Mouse (Mus musculus): ENCODE data around the gene Ccsap. TPM values are rescaled to one million over a fixed set of nuclear protein-coding genes. Genes with fewer than 3 reads are reported as not detected.

Gene Ccsap
- polyA plus RNA-seq, 1 experiment from 2014 or later, result 2.3 TPM

DNA sequence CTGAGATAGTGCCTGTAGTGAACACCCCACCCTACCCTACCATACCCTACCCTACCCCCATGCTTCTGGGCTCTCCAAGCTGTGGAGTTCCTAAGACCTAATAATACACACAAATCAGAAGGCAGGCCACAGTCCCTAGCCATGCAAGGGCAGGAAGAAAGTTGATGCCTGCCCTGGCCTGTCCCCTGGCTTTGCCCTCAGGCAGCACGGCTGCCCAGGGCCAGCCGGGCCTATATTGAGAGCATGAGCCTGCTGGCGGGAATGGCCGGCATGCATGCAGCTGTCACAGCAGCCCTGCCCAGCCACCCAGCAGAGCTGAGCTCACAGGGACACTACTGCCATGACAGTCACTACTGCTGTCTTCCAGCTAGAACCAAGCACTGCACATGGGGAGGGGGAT lies 23.1 kb upstream of the Ccsap start:
- WGBS, result 76% methylated on average over 4 of the region's 4 CpGs
- no peak for ATAC-seq
- Histone ChIP-seq H3K9me3 (ENCODE audit: control insufficient read depth, low read length) (no peaks in the 10 kb centered on the region), H3K27me3 (replicated peaks; ENCODE audit: control insufficient read depth, insufficient read depth, low read length) (peaks cover 6% of the 10 kb centered on the region), H3K36me3 (ENCODE audit: control insufficient read depth, insufficient read depth, low read length) (no peaks in the 10 kb centered on the region), H3K4me2 (ENCODE audit: low read depth, low read length) (no peak overlapping the region), H3K9ac (ENCODE audit: low read depth, low read length) (no peak overlapping the region), H3K4me3 (ENCODE audit: low read length) (no peak overlapping the region), H3K27ac (ENCODE audit: low read length) (no peak overlapping the region), H3K4me1 (ENCODE audit: control insufficient read depth, insufficient read depth, low read length) (peaks cover 7% of the 10 kb centered on the region)

DNA sequence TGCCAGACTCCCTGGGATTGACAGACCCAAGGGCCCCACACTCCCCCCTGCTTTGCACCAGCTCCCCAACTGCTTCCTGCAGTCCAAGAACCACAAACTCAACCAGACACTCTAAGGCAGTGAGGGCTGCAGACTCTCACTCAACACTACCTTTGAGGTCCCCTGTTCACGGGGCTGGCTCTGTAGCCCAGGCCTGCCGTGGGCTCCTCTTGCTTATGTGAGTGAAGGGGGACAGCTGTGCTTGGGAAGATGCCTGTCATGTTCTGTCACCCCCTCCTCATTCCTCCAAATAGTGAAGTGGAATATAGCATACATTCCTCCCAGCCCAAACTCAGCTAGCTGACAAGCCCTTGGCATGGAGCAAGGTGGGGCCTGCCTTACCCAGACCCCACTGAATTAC lies 22.4 kb upstream of the Ccsap start:
- Histone ChIP-seq H3K9me3 (ENCODE audit: control insufficient read depth, low read length) (no peaks in the 10 kb centered on the region), H3K4me3 (ENCODE audit: low read length) (no peak overlapping the region), H3K9ac (ENCODE audit: low read depth, low read length) (no peak overlapping the region), H3K4me1 (ENCODE audit: control insufficient read depth, insufficient read depth, low read length) (peaks cover 7% of the 10 kb centered on the region), H3K27ac (ENCODE audit: low read length) (no peak overlapping the region), H3K36me3 (ENCODE audit: control insufficient read depth, insufficient read depth, low read length) (no peaks in the 10 kb centered on the region), H3K4me2 (ENCODE audit: low read depth, low read length) (no peak overlapping the region), H3K27me3 (replicated peaks; ENCODE audit: control insufficient read depth, insufficient read depth, low read length) (peaks cover 6% of the 10 kb centered on the region)
- WGBS, result 82% methylated on average over 2 of the region's 2 CpGs
- no peak for ATAC-seq

DNA sequence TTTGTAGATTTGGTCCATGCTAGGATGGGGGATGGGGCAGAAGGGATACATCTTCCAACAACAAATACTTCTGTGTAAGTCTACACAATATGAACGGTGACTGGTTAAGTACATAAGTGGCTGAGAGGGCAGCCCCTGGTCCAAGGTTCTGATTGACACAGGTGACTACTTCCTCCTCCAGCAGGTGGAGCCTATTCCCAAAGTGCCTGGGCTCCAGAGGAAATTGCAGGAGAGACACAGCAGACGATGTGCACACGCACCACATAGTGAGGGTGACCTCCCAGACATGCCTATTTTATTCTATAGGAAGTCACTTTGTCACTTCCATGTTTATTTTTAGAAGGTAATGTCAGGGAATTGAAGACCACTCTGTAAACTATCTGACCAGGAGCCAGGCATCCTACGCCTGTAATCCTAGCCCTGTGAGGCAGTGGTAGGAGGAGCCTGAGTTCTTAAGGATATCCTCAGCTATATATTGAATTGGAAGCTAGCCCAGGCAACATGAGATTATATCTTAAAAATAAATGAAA lies 20.9 kb upstream of the Ccsap start:
- Histone ChIP-seq H3K4me1 (ENCODE audit: control insufficient read depth, insufficient read depth, low read length) (peaks cover 7% of the 10 kb centered on the region), H3K9ac (ENCODE audit: low read depth, low read length) (no peak overlapping the region), H3K4me2 (ENCODE audit: low read depth, low read length) (no peak overlapping the region), H3K4me3 (ENCODE audit: low read length) (no peak overlapping the region), H3K27ac (ENCODE audit: low read length) (no peak overlapping the region), H3K36me3 (ENCODE audit: control insufficient read depth, insufficient read depth, low read length) (no peaks in the 10 kb centered on the region), H3K27me3 (replicated peaks; ENCODE audit: control insufficient read depth, insufficient read depth, low read length) (peaks cover 3% of the 10 kb centered on the region), H3K9me3 (ENCODE audit: control insufficient read depth, low read length) (no peaks in the 10 kb centered on the region)
- ATAC-seq, result no peak
- WGBS, result 27% methylated on average over 4 of the region's 4 CpGs

DNA sequence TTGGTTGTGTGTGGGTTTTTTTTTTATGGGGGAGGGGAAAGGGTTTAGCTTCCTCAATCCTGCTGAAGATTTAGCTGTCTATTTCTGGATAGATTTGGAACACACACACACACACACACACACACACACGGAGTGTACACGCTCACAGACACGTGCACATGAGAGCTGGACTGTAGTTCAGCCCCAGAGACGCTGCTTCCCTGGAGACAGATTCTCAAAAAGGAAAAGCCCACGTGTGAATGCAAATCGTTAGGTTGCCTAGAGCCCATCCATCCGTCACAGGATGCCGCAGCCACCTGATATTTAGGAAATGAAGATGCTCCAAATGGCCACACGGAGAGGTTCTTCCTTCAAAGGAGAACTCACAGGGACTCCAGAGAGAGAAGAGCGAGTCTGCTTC lies 20.3 kb upstream of the Ccsap start:
- Histone ChIP-seq H3K4me2 (ENCODE audit: low read depth, low read length) (no peak overlapping the region), H3K4me1 (ENCODE audit: control insufficient read depth, insufficient read depth, low read length) (peaks cover 7% of the 10 kb centered on the region), H3K9me3 (ENCODE audit: control insufficient read depth, low read length) (no peaks in the 10 kb centered on the region), H3K27me3 (replicated peaks; ENCODE audit: control insufficient read depth, insufficient read depth, low read length) (no peaks in the 10 kb centered on the region; the same call in 1 of the 2 replicates), H3K27ac (ENCODE audit: low read length) (no peak overlapping the region), H3K36me3 (ENCODE audit: control insufficient read depth, insufficient read depth, low read length) (no peaks in the 10 kb centered on the region), H3K9ac (ENCODE audit: low read depth, low read length) (no peak overlapping the region), H3K4me3 (ENCODE audit: low read length) (no peak overlapping the region)
- no peak for ATAC-seq
- WGBS, result 64% methylated on average over 10 of the region's 10 CpGs

DNA sequence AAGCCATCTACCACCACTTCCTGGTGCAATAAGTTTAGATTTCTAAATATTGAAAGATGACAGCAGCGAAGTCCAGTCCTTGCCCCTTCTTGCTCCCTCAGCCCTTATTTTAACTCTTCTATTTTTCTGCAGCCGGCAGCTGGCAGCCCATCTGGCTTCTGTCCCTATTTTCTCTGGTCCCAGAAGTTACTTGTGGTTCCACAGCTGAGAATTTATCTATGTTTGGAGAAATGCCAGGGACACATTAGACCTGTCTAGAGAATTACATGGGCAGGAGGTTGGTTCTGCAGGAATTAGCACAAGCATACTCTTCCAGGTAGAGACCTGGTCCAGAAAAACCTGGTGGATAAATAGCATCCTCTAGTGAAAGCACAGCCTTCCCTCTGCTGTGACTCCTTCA lies 17.9 kb upstream of the Ccsap start:
- no peak for ATAC-seq
- 40% methylated on average over 2 of the region's 2 CpGs for WGBS
- Histone ChIP-seq H3K36me3 (ENCODE audit: control insufficient read depth, insufficient read depth, low read length) (no peaks in the 10 kb centered on the region), H3K4me3 (ENCODE audit: low read length) (no peak overlapping the region), H3K4me2 (ENCODE audit: low read depth, low read length) (no peak overlapping the region), H3K9ac (ENCODE audit: low read depth, low read length) (no peak overlapping the region), H3K9me3 (ENCODE audit: control insufficient read depth, low read length) (no peaks in the 10 kb centered on the region), H3K27ac (ENCODE audit: low read length) (no peak overlapping the region), H3K27me3 (replicated peaks; ENCODE audit: control insufficient read depth, insufficient read depth, low read length) (no peaks in the 10 kb centered on the region), H3K4me1 (ENCODE audit: control insufficient read depth, insufficient read depth, low read length) (no peaks in the 10 kb centered on the region)

DNA sequence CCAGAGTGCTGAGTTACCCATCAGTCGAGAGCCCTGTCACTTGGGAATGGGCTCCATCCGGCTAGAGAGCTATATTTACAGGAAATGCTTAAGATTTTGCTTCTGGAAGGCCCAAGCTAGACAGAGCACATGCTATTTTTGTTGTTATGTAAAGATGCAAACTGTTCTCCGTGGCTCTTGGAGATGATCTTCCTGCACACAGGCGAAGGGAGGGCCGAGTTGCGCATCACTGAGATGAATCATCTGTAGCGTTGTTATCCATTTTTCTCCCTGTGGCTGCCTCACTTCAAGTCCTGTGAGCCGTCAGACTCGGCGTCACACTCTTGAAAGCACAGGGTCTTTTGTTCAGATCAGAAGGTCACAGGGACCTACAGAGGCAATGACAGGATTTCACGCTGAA lies 14.3 kb upstream of the Ccsap start:
- Histone ChIP-seq H3K27ac (ENCODE audit: low read length) (no peak overlapping the region), H3K27me3 (replicated peaks; ENCODE audit: control insufficient read depth, insufficient read depth, low read length) (no peaks in the 10 kb centered on the region), H3K9me3 (ENCODE audit: control insufficient read depth, low read length) (no peaks in the 10 kb centered on the region), H3K4me3 (ENCODE audit: low read length) (no peak overlapping the region), H3K4me1 (ENCODE audit: control insufficient read depth, insufficient read depth, low read length) (no peaks in the 10 kb centered on the region), H3K4me2 (ENCODE audit: low read depth, low read length) (no peak overlapping the region), H3K9ac (ENCODE audit: low read depth, low read length) (no peak overlapping the region), H3K36me3 (ENCODE audit: control insufficient read depth, insufficient read depth, low read length) (no peaks in the 10 kb centered on the region)
- no peak for ATAC-seq
- 76% methylated on average over 11 of the region's 11 CpGs for WGBS

DNA sequence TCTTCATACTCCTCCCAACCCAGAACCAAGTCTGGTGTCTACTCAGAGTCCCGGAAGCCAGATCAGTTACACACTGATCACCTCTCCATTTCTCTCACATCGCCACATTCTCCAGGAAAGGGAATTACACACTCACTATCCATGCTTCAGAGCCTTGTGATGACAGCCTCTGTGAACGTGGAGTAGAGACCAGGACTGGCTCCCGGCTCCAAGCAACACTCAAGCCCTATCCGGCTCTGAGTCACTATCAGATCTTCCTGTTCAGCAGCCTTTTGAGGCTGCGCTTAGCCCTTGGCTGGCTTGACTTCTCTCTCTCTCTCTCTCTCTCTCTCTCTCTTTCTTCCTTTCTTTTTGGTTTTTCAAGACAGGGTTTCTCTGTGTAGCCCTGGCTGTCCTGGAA lies 13.4 kb upstream of the Ccsap start:
- ATAC-seq, result no peak
- H3K4me3 ChIP-seq (ENCODE audit: low read length), result no peak overlapping the region
- H3K9me3 ChIP-seq (ENCODE audit: control insufficient read depth, low read length), result no peaks in the 10 kb centered on the region
- no peaks in the 10 kb centered on the region for H3K27me3 ChIP-seq (replicated peaks; ENCODE audit: control insufficient read depth, insufficient read depth, low read length)
- no peak overlapping the region for H3K27ac ChIP-seq (ENCODE audit: low read length)
- no peak overlapping the region for H3K4me2 ChIP-seq (ENCODE audit: low read depth, low read length)
- H3K9ac ChIP-seq (ENCODE audit: low read depth, low read length), result no peak overlapping the region
- WGBS, result 76% methylated on average over 6 of the region's 6 CpGs
- H3K4me1 ChIP-seq (ENCODE audit: control insufficient read depth, insufficient read depth, low read length), result no peaks in the 10 kb centered on the region
- no peaks in the 10 kb centered on the region for H3K36me3 ChIP-seq (ENCODE audit: control insufficient read depth, insufficient read depth, low read length)

DNA sequence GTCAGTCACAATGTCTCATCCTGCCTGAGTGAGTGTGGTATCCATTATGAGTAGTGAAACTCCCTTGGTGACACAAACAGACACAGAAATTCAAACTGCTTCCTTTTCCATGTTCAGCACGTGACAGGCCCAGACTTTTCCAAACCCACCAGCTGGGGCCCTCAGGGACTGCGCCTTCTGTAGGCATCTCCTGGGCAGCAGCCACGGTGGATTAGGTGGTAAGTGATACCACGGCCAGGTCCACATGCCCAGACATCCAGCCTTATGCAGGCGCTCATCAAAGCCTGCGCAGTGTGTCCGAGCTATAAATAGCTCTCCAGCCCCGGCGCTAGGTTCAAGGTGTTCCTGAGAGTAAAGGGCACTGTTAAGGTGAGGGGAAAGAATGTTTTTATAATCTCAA lies 12.0 kb upstream of the Ccsap start:
- Histone ChIP-seq H3K9ac (ENCODE audit: low read depth, low read length) (no peak overlapping the region), H3K9me3 (ENCODE audit: control insufficient read depth, low read length) (no peaks in the 10 kb centered on the region), H3K27ac (ENCODE audit: low read length) (no peak overlapping the region), H3K36me3 (ENCODE audit: control insufficient read depth, insufficient read depth, low read length) (no peaks in the 10 kb centered on the region), H3K27me3 (replicated peaks; ENCODE audit: control insufficient read depth, insufficient read depth, low read length) (no peaks in the 10 kb centered on the region), H3K4me1 (ENCODE audit: control insufficient read depth, insufficient read depth, low read length) (no peaks in the 10 kb centered on the region), H3K4me3 (ENCODE audit: low read length) (no peak overlapping the region), H3K4me2 (ENCODE audit: low read depth, low read length) (no peak overlapping the region)
- WGBS, result 73% methylated on average over 9 of the region's 9 CpGs
- no peak for ATAC-seq

DNA sequence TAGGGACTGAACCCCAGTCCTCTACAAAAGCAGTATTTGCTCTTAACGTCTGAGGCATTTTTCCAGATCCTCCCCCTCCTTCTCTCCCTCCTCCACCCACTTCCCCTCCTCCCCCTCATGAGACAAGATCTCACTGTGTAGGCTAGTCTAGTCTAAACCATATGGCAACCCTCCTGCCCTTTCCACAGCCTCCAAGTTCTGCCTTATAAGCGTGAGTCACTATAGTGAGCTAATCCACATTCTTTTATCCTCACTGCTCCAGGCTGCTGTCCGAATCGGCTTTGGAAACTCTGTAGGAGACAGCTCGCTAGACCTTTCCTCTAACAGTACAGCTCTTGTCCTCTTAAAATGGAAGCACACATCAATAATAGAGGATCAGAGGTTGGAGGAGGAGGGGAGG lies 7.0 kb upstream of the Ccsap start:
- WGBS, result 29% methylated on average over 5 of the region's 5 CpGs
- no peak overlapping the region for H3K4me2 ChIP-seq (ENCODE audit: low read depth, low read length)
- no peak overlapping the region for H3K27ac ChIP-seq (ENCODE audit: low read length)
- H3K36me3 ChIP-seq (ENCODE audit: control insufficient read depth, insufficient read depth, low read length), result no peaks in the 10 kb centered on the region
- H3K4me1 ChIP-seq (ENCODE audit: control insufficient read depth, insufficient read depth, low read length), result no peaks in the 10 kb centered on the region
- H3K9me3 ChIP-seq (ENCODE audit: control insufficient read depth, low read length), result no peaks in the 10 kb centered on the region
- H3K27me3 ChIP-seq (replicated peaks; ENCODE audit: control insufficient read depth, insufficient read depth, low read length), result peaks cover 7% of the 10 kb centered on the region; the same call in 1 of the 2 replicates
- ATAC-seq, result no peak
- H3K9ac ChIP-seq (ENCODE audit: low read depth, low read length), result no peak overlapping the region
- H3K4me3 ChIP-seq (ENCODE audit: low read length), result no peak overlapping the region

DNA sequence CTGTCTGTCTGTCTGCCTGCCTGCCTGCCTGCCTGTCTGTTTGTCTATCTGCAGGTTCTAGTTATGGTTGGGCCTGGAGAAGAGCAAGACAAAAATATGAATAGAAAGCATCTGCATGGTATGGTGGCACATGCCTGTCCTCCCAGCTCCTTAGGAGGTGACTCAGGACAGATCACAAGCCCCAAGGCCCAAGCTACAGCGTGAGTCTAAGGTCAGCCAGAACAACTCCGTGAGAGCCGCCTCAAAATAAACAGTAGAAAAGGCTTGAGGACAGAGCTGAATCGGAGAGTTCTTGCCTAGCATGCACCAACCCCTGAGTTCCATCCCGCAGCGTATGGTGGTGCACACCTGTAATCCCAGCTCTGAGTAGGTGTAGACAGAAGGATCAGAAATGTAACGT lies 5.8 kb upstream of the Ccsap start:
- Histone ChIP-seq H3K9me3 (ENCODE audit: control insufficient read depth, low read length) (no peaks in the 10 kb centered on the region), H3K4me3 (ENCODE audit: low read length) (no peak overlapping the region), H3K4me1 (ENCODE audit: control insufficient read depth, insufficient read depth, low read length) (no peaks in the 10 kb centered on the region), H3K9ac (ENCODE audit: low read depth, low read length) (no peak overlapping the region), H3K4me2 (ENCODE audit: low read depth, low read length) (no peak overlapping the region), H3K36me3 (ENCODE audit: control insufficient read depth, insufficient read depth, low read length) (no peaks in the 10 kb centered on the region), H3K27ac (ENCODE audit: low read length) (no peak overlapping the region), H3K27me3 (replicated peaks; ENCODE audit: control insufficient read depth, insufficient read depth, low read length) (peaks cover 9% of the 10 kb centered on the region; the same call in 1 of the 2 replicates)
- ATAC-seq, result no peak
- 58% methylated on average over 7 of the region's 7 CpGs for WGBS
